Comparison of ENCODE assay signal across 16 mouse cellular contexts in the genomic region with DNA sequence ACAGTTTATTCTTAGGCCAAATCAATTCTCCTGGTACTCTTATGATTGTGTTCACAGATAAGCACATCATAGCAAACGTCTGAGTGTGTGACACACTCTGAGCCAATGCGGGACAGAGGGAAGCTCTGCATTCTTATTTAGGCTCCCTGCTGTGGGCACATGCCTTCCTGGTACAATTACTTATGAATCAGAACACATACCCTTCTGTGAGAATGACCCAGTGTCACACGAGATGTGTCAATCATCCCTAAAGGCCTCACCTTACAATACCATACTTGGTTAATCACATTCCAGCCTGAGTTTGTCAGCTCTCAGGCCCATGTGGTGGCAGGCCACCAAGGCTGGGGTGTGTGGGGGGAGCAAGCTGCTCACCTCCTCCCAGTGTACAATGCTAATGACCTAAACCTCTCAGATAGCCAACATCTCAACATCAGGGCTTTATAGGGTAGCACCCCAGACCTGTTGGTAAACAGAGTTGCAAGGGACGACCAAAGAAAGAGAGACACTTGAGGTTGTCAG.
DNase-seq lines count a peak whose midpoint lies in the region; ATAC-seq and TF ChIP-seq lines count a peak whose summit lies in the region.
"Had no signal": no experiment of that assay in that cellular context is flagged by ENCODE, and none has a peak within 500 bp of the region (broad histone marks: within the 10 kb centered on the region; RNA-seq: fewer than 3 reads in every experiment).

No protein-coding gene starts in this region.

- H3K9me3 ChIP-seq in hindbrain, embryonic 13.5 days: no peaks in the 10 kb centered on the region
- H3K9me3 ChIP-seq in hindbrain, postnatal 0 days (ENCODE audit: low read length): no peaks in the 10 kb centered on the region
- H3K9me3 ChIP-seq in hindbrain, embryonic 14.5 days (ENCODE audit: control insufficient read depth, low read length): no peaks in the 10 kb centered on the region
- H3K9me3 ChIP-seq: hindbrain, embryonic 15.5 days had no signal

- no peak overlapping the region for H3K9ac ChIP-seq in hindbrain, embryonic 13.5 days
- no peak overlapping the region for H3K9ac ChIP-seq in hindbrain, postnatal 0 days (replicated peaks; ENCODE audit: low read length)
- H3K9ac ChIP-seq in hindbrain, embryonic 14.5 days: no peak overlapping the region
- H3K9ac ChIP-seq: hindbrain, embryonic 15.5 days had no signal

- H3K4me1 ChIP-seq in hindbrain, embryonic 13.5 days (replicated peaks): peaks cover 68% of the 10 kb centered on the region
- H3K4me1 ChIP-seq in hindbrain, postnatal 0 days (ENCODE audit: insufficient read depth, low read length): peaks cover 13% of the 10 kb centered on the region; the same call in 1 of the 2 replicates
- peaks cover 49% of the 10 kb centered on the region for H3K4me1 ChIP-seq in hindbrain, embryonic 14.5 days (replicated peaks; ENCODE audit: control insufficient read depth, insufficient read depth, low read length)

- no peaks in the 10 kb centered on the region; the same call in 1 of the 2 replicates for H3K36me3 ChIP-seq in hindbrain, embryonic 13.5 days
- H3K36me3 ChIP-seq in hindbrain, postnatal 0 days (ENCODE audit: insufficient read depth, low read length): no peaks in the 10 kb centered on the region
- H3K36me3 ChIP-seq in C2C12 (ENCODE audit: control insufficient read depth, insufficient read depth): no peaks in the 10 kb centered on the region
- H3K36me3 ChIP-seq in hindbrain, embryonic 14.5 days (replicated peaks; ENCODE audit: control insufficient read depth, insufficient read depth): no peaks in the 10 kb centered on the region
- H3K36me3 ChIP-seq: hindbrain, embryonic 15.5 days had no signal

- H3K79me2 ChIP-seq in C2C12 (ENCODE audit: control insufficient read depth, insufficient read depth): no peaks in the 10 kb centered on the region

- peak overlapping the region; percentile 48; the same call in 1 of the 2 replicates for H3K27ac ChIP-seq in hindbrain, embryonic 13.5 days
- H3K27ac ChIP-seq in hindbrain, postnatal 0 days: no peak overlapping the region
- no peak overlapping the region for H3K27ac ChIP-seq in hindbrain, embryonic 14.5 days
- H3K27ac ChIP-seq: hindbrain, embryonic 15.5 days had no signal

- no peak for TF ChIP-seq CTCF in hindbrain, postnatal 0 days (IDR thresholded peaks at IDR 0.05; ENCODE audit: low read depth)
- no peak for TF ChIP-seq CTCF in C2C12 (IDR thresholded peaks at IDR 0.05; ENCODE audit: control insufficient read depth, insufficient read depth, insufficient read length)

- H3K27me3 ChIP-seq in hindbrain, embryonic 13.5 days: no peaks in the 10 kb centered on the region
- no peaks in the 10 kb centered on the region for H3K27me3 ChIP-seq in hindbrain, postnatal 0 days (ENCODE audit: insufficient read depth, low read length)
- no peaks in the 10 kb centered on the region for H3K27me3 ChIP-seq in C2C12 (ENCODE audit: control insufficient read depth, insufficient read depth, insufficient read length)
- no peaks in the 10 kb centered on the region for H3K27me3 ChIP-seq in hindbrain, embryonic 14.5 days (ENCODE audit: control insufficient read depth, insufficient read depth, low read length)
- H3K27me3 ChIP-seq: hindbrain, embryonic 15.5 days had no signal

- H3ac ChIP-seq in C2C12 (ENCODE audit: control insufficient read depth, insufficient read length, low read depth): no peak overlapping the region

- no peaks in the 10 kb centered on the region for H3K79me3 ChIP-seq in C2C12 (ENCODE audit: low read depth)

- no peak for DNase-seq in hindbrain, postnatal 0 days (ENCODE audit: low spot score)
- peak; percentile 22 for DNase-seq in hindbrain, embryonic 14.5 days (ENCODE audit: low spot score)
- peak; percentile 57 for DNase-seq in retina, postnatal 1 day
- DNase-seq in thymus, adult 18-20 months: no peak
- DNase-seq: adrenal gland, postnatal 25 days; cerebellum, adult 9-10 months; kidney, adult 9 months; kidney, postnatal 4 days; left cerebral cortex, postnatal 4 days; lung, postnatal 36 days; right cerebral cortex, adult 18-20 months had no signal

- ATAC-seq in hindbrain, embryonic 13.5 days (ENCODE audit: low FRiP score): no peak
- no peak for ATAC-seq in hindbrain, postnatal 0 days
- ATAC-seq in hindbrain, embryonic 14.5 days (ENCODE audit: low FRiP score): no peak
- no peak for ATAC-seq in erythroid progenitor cell, adult 5-6 weeks (replicated peaks; ENCODE audit: low FRiP score, poor library complexity, severe bottlenecking)
- ATAC-seq: activated CD4-positive, CD25-positive, alpha-beta regulatory T cell, adult 4 months had no signal

- no peak overlapping the region for H3K4me3 ChIP-seq in hindbrain, embryonic 13.5 days
- H3K4me3 ChIP-seq in hindbrain, postnatal 0 days (ENCODE audit: low read length): no peak overlapping the region
- H3K4me3 ChIP-seq in C2C12 (ENCODE audit: insufficient read depth, poor library complexity, severe bottlenecking): no peak overlapping the region
- no peak overlapping the region for H3K4me3 ChIP-seq in hindbrain, embryonic 14.5 days (replicated peaks; ENCODE audit: low read length)
- H3K4me3 ChIP-seq: hindbrain, embryonic 15.5 days had no signal

- 37% methylated on average over 4 of the region's 4 CpGs for WGBS in hindbrain, embryonic 13.5 days
- WGBS in hindbrain, postnatal 0 days: 42% methylated on average over 4 of the region's 4 CpGs
- 31% methylated on average over 4 of the region's 4 CpGs for WGBS in hindbrain, embryonic 14.5 days

- no peak overlapping the region for H3K4me2 ChIP-seq in hindbrain, embryonic 13.5 days
- H3K4me2 ChIP-seq in hindbrain, postnatal 0 days (ENCODE audit: low read depth, low read length): no peak overlapping the region
- H3K4me2 ChIP-seq in hindbrain, embryonic 14.5 days (replicated peaks): no peak overlapping the region
- H3K4me2 ChIP-seq: hindbrain, embryonic 15.5 days had no signal

TF ChIP-seq in C2C12, 6 proteins besides CTCF, POLR2A, EP300 and RAD21:
- TF ChIP-seq USF1 (IDR thresholded peaks at IDR 0.05; ENCODE audit: low read depth) (peak; percentile 10), MYOD1 (IDR thresholded peaks at IDR 0.05; ENCODE audit: control insufficient read depth, insufficient read length, low read depth) (no peak), MAX (IDR thresholded peaks at IDR 0.05) (no peak), FOSL1 (IDR thresholded peaks at IDR 0.05; ENCODE audit: insufficient read depth, low read length, poor library complexity, severe bottlenecking) (no peak), CEBPB (IDR thresholded peaks at IDR 0.05; ENCODE audit: low read depth) (no peak)
TF ChIP-seq in C2C12: peak in this region for 1.

Comparison
In these comparisons a context has a peak if more than half of its experiments do, and no peak if none do; other contexts are left out.
1. DNase-seq: peak in hindbrain, embryonic 14.5 days (single experiment) and retina, postnatal 1 day (single experiment); none in hindbrain, postnatal 0 days (single experiment) and thymus, adult 18-20 months (0 of 2).